Mouse (Mus musculus) cortical plate, adult 2 months (tissue): ENCODE measurements at regions not wholly inside any gene's neighbourhood (a gene's known extent, or its start where the extent isn't known, plus 50 kb on each side); places are given as distances from the start of the nearest gene placed in this dataset.
"Not testable (repeated sequence)": the region's sequence is repeated elsewhere in the genome, so short reads cannot be mapped to it uniquely, and the experiment has no call there.

Experiments used
- CTCF ChIP-seq: fragments of 200-500 bp; IDR thresholded peaks from 2 replicates; pipeline ENCODE4 v1.5.1; 2011; ENCODE audit warnings: mild to moderate bottlenecking, control low read depth, low read length; ENCODE audit not compliant: insufficient read depth; ENCODE audit errors: extremely low read depth
- POLR2A ChIP-seq: fragments of 200-500 bp; IDR thresholded peaks from 2 replicates; pipeline ENCODE4 v1.6.1; 2011; ENCODE audit warnings: mild to moderate bottlenecking, low read length, control low read depth; ENCODE audit not compliant: insufficient read depth; ENCODE audit errors: extremely low read depth

GRCm38 (mm10) chr3:22010700-22010991, 65.8 kb upstream of the Tbl1xr1 start:
- TF ChIP-seq CTCF, POLR2A: not testable (repeated sequence)
